Mouse (Mus musculus): Measurements from ENCODE around the gene Gpr161. TPM values are rescaled to one million over a fixed set of nuclear protein-coding genes. Genes with fewer than 3 reads are reported as not detected.

Gpr161 gene
- polyA plus RNA-seq, 1 experiment from 2014 or later, result 2.6 TPM

DNA sequence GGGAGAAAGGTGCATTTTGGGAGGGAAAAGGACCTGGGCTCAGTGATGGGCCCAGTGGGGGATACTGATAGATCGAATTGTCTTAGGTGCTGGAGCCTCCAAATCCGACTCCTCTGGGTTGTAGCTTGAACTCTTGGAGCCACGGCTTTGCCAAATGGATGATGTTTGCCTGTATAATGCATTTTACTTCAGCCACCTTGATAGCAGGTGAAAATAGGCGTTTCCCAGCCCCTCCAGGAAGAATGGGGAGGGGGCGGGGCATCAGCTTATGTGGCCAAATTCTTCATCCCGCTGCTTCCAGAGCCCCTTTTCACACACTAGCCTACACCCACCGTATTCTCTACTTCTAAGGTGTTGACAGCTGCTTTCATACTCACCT, 12.6 kb upstream of the Gpr161 start:
- H3K9ac ChIP-seq (replicated peaks), result peak overlapping the region; percentile 87
- peak overlapping the region; percentile 78 for H3K4me2 ChIP-seq
- peak overlapping the region; percentile 85 for H3K4me3 ChIP-seq (replicated peaks)
- 16% methylated on average over 7 of the region's 7 CpGs for WGBS
- ATAC-seq (ENCODE audit: low FRiP score), result no peak
- H3K27me3 ChIP-seq (replicated peaks), result no peaks in the 10 kb centered on the region
- no peaks in the 10 kb centered on the region for H3K36me3 ChIP-seq
- peaks cover 36% of the 10 kb centered on the region for H3K4me1 ChIP-seq
- H3K27ac ChIP-seq (replicated peaks), result peak overlapping the region; percentile 84; the same call in 1 of the 2 replicates
- no peaks in the 10 kb centered on the region for H3K9me3 ChIP-seq (replicated peaks)

DNA sequence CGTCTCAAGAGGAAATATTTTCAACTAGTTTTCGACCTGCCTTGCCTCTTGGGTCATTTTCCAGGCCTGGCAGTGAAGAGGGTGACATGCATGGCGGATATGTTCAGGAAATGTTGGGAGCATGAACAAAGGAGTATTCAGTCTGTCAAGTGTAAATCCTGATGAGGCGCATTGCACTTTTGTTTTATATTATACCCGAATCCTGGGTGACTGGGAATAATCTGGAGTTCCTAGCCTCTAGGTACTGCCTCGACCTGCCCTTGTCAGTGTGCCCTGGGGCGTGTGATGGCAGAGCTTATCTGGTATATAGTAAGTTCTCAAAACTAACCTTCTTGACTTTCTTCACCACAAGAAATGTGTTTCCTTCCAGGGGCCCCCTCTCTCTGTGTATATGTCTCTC, 11.5 kb upstream of the Gpr161 start:
- Histone ChIP-seq H3K4me1 (peaks cover 36% of the 10 kb centered on the region), H3K27ac (replicated peaks) (no peak overlapping the region), H3K27me3 (replicated peaks) (no peaks in the 10 kb centered on the region), H3K4me3 (replicated peaks) (peak overlapping the region; percentile 85), H3K9ac (replicated peaks) (no peak overlapping the region), H3K36me3 (no peaks in the 10 kb centered on the region), H3K9me3 (replicated peaks) (no peaks in the 10 kb centered on the region), H3K4me2 (peak overlapping the region; percentile 78)
- 57% methylated on average over 7 of the region's 7 CpGs for WGBS
- no peak for ATAC-seq (ENCODE audit: low FRiP score)

DNA sequence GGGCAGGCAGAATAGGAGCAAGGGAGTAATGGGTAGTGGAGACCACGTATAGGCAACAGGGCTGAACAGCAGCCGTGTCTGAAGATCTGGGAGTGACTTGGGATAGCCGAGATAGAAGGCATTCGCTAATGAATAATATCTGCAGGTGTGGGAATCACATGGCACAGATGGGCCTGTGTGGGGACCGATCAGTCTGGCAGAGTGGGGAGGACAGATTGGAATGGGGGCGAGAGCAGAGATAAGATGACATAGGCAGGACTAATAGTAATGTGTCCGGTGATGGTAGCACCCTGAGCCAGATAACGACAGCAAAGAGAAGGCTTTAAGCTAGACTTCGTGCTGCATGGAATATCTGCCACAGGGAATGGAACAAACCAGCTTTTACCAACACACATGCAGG, 7.4 kb upstream of the Gpr161 start:
- no peak for ATAC-seq (ENCODE audit: low FRiP score)
- WGBS, result 91% methylated on average over 9 of the region's 9 CpGs

DNA sequence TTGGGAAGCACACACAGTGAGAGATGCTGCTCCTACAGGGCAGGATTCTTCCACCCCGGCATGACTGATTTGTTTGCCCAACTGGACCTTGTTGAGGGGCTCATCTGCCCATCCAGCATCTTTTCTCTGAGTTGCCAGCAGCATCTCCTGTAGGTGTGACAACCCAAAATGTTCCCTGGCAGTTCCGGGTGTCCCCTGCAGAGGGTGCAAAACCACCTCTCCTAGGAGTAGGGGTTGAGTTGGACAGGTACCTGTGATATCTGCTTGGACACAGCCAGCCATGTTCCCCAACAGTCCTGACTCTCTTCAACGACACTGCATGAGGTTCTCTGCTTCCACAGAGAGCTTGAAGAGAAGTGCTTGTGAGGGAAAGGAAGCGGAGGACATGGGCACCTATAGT, 5.8 kb upstream of the Gpr161 start:
- no peak overlapping the region for H3K4me3 ChIP-seq (replicated peaks)
- H3K4me2 ChIP-seq, result no peak overlapping the region
- H3K27me3 ChIP-seq (replicated peaks), result no peaks in the 10 kb centered on the region
- ATAC-seq (ENCODE audit: low FRiP score), result no peak
- H3K9me3 ChIP-seq (replicated peaks), result no peaks in the 10 kb centered on the region
- 95% methylated on average over 4 of the region's 4 CpGs for WGBS
- H3K27ac ChIP-seq (replicated peaks), result no peak overlapping the region
- peaks cover 15% of the 10 kb centered on the region; the same call in 1 of the 2 replicates for H3K36me3 ChIP-seq
- H3K9ac ChIP-seq (replicated peaks), result no peak overlapping the region
- peaks cover 3% of the 10 kb centered on the region for H3K4me1 ChIP-seq

More for the DNA sequence above, 7.4 kb upstream of the Gpr161 start:
- H3K27ac ChIP-seq (replicated peaks), result no peak overlapping the region
- H3K4me3 ChIP-seq (replicated peaks), result no peak overlapping the region
- no peak overlapping the region for H3K9ac ChIP-seq (replicated peaks)
- H3K36me3 ChIP-seq, result peaks cover 6% of the 10 kb centered on the region; the same call in 1 of the 2 replicates
- no peaks in the 10 kb centered on the region for H3K27me3 ChIP-seq (replicated peaks)
- H3K4me1 ChIP-seq, result peaks cover 15% of the 10 kb centered on the region
- no peaks in the 10 kb centered on the region for H3K9me3 ChIP-seq (replicated peaks)
- H3K4me2 ChIP-seq, result no peak overlapping the region

DNA sequence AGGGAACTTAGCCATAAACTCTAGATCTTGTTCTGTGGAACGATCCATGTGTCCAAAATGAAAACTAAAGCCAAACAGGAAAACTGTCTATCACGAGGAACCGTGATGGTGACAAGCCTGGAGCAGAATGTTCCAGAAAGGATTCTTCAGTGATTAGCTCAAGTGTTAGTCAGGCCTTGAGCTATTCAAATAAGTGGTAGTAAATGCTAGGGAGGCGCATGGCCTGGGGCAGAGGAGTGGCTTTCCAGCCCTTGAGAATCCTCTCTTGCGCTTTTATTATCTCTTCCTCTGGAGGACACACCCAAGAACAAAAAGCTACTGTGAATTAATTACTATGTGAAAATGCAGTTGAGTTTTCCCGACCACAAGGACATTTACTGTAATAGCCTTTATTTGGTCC, 4.0 kb upstream of the Gpr161 start:
- Histone ChIP-seq H3K27ac (replicated peaks) (no peak overlapping the region), H3K36me3 (peaks cover 29% of the 10 kb centered on the region), H3K27me3 (replicated peaks) (no peaks in the 10 kb centered on the region), H3K9ac (replicated peaks) (no peak overlapping the region), H3K4me3 (replicated peaks) (no peak overlapping the region), H3K4me2 (no peak overlapping the region), H3K9me3 (replicated peaks) (no peaks in the 10 kb centered on the region), H3K4me1 (no peaks in the 10 kb centered on the region)
- ATAC-seq (ENCODE audit: low FRiP score), result no peak
- 81% methylated on average over 6 of the region's 6 CpGs for WGBS

DNA sequence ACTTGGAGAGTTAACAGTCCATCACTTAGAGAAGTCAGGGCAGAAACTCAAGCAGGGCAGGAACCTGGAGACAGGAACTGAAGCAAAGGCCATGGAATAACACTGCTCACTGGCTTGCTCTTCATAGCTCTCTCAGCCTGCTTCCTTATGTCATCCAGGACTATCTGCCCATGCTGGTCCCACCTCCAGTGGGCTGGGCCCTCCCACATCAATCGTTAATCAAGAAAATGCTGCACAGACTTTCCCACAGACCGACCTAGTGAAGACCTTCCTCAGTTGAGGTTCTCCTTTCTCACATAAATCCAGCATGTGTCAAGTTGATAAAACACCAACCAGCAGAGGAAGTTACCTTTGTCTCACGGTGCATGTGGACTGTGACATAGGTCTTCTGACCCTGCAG, 5.5 kb downstream of the Gpr161 start:
- peaks cover 11% of the 10 kb centered on the region for H3K36me3 ChIP-seq
- no peak overlapping the region for H3K9ac ChIP-seq (replicated peaks)
- H3K27me3 ChIP-seq (replicated peaks), result no peaks in the 10 kb centered on the region
- WGBS, result 71% methylated on average over 3 of the region's 3 CpGs
- ATAC-seq (ENCODE audit: low FRiP score), result no peak
- no peak overlapping the region for H3K27ac ChIP-seq (replicated peaks)
- no peak overlapping the region for H3K4me3 ChIP-seq (replicated peaks)
- no peaks in the 10 kb centered on the region for H3K9me3 ChIP-seq (replicated peaks)
- H3K4me2 ChIP-seq, result no peak overlapping the region
- H3K4me1 ChIP-seq, result peaks cover 9% of the 10 kb centered on the region

DNA sequence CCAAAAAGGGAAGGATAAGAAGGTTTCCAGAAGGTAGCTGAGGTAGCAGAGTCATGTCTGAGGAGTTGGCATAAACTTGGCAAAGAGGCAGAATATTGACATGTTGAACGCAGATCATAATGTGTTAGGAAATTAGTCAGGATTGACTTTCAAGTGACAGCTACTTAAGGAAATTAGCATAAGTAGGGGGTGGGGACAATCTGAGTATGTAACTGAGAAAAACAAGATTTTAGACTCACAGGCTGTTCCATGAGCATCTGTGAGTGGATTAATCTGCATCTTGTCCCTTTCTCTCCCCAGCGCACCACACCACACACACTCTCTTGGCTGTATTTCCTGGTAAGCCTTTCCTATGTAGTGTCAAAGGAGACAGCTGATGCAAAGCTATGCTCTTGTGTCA, 6.0 kb downstream of the Gpr161 start:
- no peak overlapping the region for H3K4me3 ChIP-seq (replicated peaks)
- ATAC-seq (ENCODE audit: low FRiP score), result no peak
- no peak overlapping the region for H3K9ac ChIP-seq (replicated peaks)
- no peaks in the 10 kb centered on the region for H3K27me3 ChIP-seq (replicated peaks)
- H3K27ac ChIP-seq (replicated peaks), result no peak overlapping the region
- H3K4me1 ChIP-seq, result peaks cover 9% of the 10 kb centered on the region
- no peaks in the 10 kb centered on the region for H3K9me3 ChIP-seq (replicated peaks)
- 90% methylated on average over 2 of the region's 2 CpGs for WGBS
- H3K36me3 ChIP-seq, result peaks cover 11% of the 10 kb centered on the region
- no peak overlapping the region for H3K4me2 ChIP-seq

DNA sequence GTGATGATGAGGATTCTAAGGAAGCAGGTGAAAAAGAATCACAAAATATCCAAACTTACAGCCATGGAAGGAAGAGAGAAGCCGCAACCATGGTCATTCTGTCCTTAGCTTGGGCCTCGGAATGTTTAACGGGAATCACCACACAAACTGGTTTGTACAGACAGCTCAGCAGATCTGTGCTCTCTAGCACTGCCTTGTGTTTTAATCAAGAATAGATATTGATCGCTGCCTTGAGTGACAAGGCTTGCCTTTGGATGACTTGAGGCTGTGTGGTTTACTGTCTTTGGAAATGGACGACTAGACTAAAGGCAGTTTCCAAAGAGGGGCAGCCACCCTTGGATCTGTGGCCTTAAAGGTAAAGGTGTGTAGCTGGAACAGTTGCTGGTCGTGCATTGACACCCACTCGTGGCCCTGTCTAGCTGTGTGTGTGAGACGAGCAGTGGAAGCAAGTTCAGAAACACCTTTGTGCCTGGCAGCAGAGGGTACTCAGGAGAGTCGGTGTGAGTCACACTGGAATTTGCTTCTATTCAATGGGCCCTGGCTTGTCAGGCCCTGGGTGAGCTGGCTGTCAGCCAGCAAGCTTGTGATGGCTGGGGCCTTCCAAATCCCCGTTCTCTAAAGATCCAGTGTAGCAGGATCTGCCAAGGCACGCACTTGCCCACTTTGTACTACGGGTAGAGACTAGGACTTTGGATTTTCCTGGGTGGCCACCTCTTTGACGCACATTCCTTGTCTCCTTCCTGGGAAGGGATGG, 7.0 kb downstream of the Gpr161 start:
- Histone ChIP-seq H3K36me3 (peaks cover 17% of the 10 kb centered on the region), H3K27me3 (replicated peaks) (no peaks in the 10 kb centered on the region), H3K9ac (replicated peaks) (no peak overlapping the region), H3K4me2 (no peak overlapping the region), H3K9me3 (replicated peaks) (no peaks in the 10 kb centered on the region), H3K27ac (replicated peaks) (0 out of 2 replicates have a peak overlapping the region, but pooled peaks have one; percentile 6), H3K4me3 (replicated peaks) (no peak overlapping the region), H3K4me1 (peaks cover 9% of the 10 kb centered on the region)
- peak; percentile 72; the same call in 1 of the 2 replicates for ATAC-seq (ENCODE audit: low FRiP score)
- WGBS, result 67% methylated on average over 13 of the region's 13 CpGs

DNA sequence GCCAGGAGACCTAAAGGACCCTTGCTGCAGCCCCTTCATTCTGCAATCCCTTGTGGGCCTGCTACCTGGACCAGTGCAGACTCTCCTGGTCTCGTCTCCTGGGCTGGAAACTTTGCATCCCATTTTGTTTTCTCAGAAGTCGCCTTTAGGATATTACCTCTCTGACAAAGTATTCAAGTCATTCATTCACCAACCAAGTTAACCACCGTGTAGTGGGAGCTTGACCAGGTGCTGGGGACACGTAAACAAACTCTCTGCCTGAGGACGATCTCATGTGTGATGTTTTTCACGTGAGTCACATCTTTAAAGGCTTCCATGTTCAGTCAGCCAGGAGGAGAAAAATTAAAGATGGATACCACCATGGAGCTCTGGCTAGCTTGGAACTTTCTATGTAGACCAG, 7.6 kb downstream of the Gpr161 start:
- peaks cover 22% of the 10 kb centered on the region for H3K36me3 ChIP-seq
- no peak overlapping the region for H3K4me3 ChIP-seq (replicated peaks)
- no peaks in the 10 kb centered on the region for H3K9me3 ChIP-seq (replicated peaks)
- 87% methylated on average over 6 of the region's 6 CpGs for WGBS
- H3K4me2 ChIP-seq, result no peak overlapping the region
- H3K27ac ChIP-seq (replicated peaks), result 0 out of 2 replicates have a peak overlapping the region, but pooled peaks have one; percentile 6
- no peak overlapping the region for H3K9ac ChIP-seq (replicated peaks)
- no peaks in the 10 kb centered on the region for H3K27me3 ChIP-seq (replicated peaks)
- H3K4me1 ChIP-seq, result peaks cover 9% of the 10 kb centered on the region
- no peak for ATAC-seq (ENCODE audit: low FRiP score)

DNA sequence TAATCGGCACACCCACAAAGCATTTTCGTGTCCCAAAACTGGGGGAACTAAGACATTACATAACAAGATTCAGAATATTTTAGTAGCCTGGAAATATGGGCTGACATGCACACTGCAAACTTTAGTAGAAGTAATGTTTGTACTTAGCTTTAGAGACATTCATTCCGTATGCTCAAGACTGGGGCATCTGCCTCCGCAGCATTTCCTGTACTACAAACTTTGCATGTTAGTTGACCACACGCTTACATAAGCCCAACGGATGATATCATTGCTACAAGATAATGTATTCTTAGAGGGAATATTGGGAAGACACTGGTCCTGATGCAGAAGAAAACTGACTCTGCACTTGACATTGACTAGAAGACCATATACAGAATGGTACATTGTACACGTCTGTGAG, 8.8 kb downstream of the Gpr161 start:
- H3K27ac ChIP-seq (replicated peaks), result no peak overlapping the region
- no peak for ATAC-seq (ENCODE audit: low FRiP score)
- no peaks in the 10 kb centered on the region for H3K27me3 ChIP-seq (replicated peaks)

DNA sequence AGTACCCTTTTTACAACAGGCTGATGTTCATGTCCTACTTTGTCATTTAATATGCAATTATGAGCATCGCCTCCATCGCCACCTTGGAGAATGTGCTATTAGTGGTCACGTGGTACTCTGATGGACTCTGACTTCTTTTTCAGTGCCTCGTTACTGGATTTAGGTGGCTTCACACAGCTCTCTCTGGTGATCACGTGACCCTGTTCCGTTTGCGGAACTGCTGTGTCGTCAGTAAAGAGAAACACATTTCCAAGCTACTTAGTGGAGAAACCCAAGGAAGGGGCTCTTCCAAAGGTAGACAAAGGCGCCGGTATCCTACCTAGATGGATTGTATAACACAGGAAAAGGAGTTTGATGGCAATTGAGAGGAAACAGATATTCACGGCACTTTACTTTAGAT, 12.6 kb downstream of the Gpr161 start:
- Histone ChIP-seq H3K4me2 (no peak overlapping the region), H3K27me3 (replicated peaks) (no peaks in the 10 kb centered on the region), H3K9ac (replicated peaks) (no peak overlapping the region), H3K27ac (replicated peaks) (no peak overlapping the region), H3K9me3 (replicated peaks) (no peaks in the 10 kb centered on the region), H3K4me1 (peaks cover 1% of the 10 kb centered on the region; the same call in 1 of the 2 replicates), H3K36me3 (peaks cover 62% of the 10 kb centered on the region), H3K4me3 (replicated peaks) (no peak overlapping the region)
- WGBS, result 90% methylated on average over 11 of the region's 11 CpGs
- ATAC-seq (ENCODE audit: low FRiP score), result no peak

More for the DNA sequence above, 8.8 kb downstream of the Gpr161 start:
- WGBS, result 92% methylated on average over 7 of the region's 7 CpGs
- H3K9me3 ChIP-seq (replicated peaks), result no peaks in the 10 kb centered on the region
- H3K4me3 ChIP-seq (replicated peaks), result no peak overlapping the region
- no peak overlapping the region for H3K9ac ChIP-seq (replicated peaks)
- no peak overlapping the region for H3K4me2 ChIP-seq
- H3K4me1 ChIP-seq, result peaks cover 9% of the 10 kb centered on the region
- H3K36me3 ChIP-seq, result peaks cover 31% of the 10 kb centered on the region

DNA sequence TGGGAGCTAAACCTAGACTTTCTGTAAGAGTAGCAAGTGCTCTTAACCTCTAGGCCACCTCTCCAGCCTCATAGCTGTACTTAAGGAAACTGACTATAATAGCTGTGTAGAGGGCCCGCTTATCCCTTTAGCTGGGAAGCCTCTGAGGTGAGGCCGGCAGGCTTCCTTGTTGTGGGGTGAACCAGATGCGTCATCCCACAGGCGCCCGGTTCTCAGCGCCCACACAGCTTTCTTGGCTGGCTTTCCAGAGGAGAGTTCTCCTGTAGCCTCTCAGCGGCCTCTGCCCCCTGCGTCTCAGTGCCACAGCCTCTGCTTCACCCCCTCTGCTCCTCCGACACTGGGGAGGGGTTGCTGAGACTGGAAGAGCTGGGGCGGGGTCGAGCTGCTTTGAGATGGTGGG, 20.8 kb downstream of the Gpr161 start:
- no peak overlapping the region for H3K4me3 ChIP-seq (replicated peaks)
- H3K9me3 ChIP-seq (replicated peaks), result no peaks in the 10 kb centered on the region
- H3K9ac ChIP-seq (replicated peaks), result no peak overlapping the region
- no peaks in the 10 kb centered on the region for H3K4me1 ChIP-seq
- ATAC-seq (ENCODE audit: low FRiP score), result no peak
- H3K4me2 ChIP-seq, result no peak overlapping the region
- H3K36me3 ChIP-seq, result peaks cover 44% of the 10 kb centered on the region
- no peak overlapping the region for H3K27ac ChIP-seq (replicated peaks)
- H3K27me3 ChIP-seq (replicated peaks), result no peaks in the 10 kb centered on the region
- 47% methylated on average over 11 of the region's 11 CpGs for WGBS

Data from neural tube, embryonic 15.5 days (tissue).